Mouse (Mus musculus) urinary bladder, postnatal 36 days (tissue): ENCODE results near the gene Ftsj1.

Experiments
- DNase-seq, 2 experiments: peaks; one replicate each; pipeline ENCODE4 v3.0.0; 2022; ENCODE audit warnings: low spot score in 2 of 2, mixed read lengths in 1 of 2

The Ftsj1 gene

GRCm38 (mm10) chrX:8218114-8218513, 34.1 kb downstream of the Ftsj1 start:
- no peak for DNase-seq

GRCm38 (mm10) chrX:8217383-8217782, 34.8 kb downstream of the Ftsj1 start:
- no peak for DNase-seq

- DNase-seq = no peak
These were observed 40.6 kb downstream of the Ftsj1 start for GRCm38 (mm10) chrX:8211490-8212207.

- no peak for DNase-seq
These were observed 42.5 kb downstream of the Ftsj1 start for GRCm38 (mm10) chrX:8209720-8210119.

GRCm38 (mm10) chrX:8207224-8207623, 45.0 kb downstream of the Ftsj1 start:
- DNase-seq = no peak

GRCm38 (mm10) chrX:8206694-8207197, 45.5 kb downstream of the Ftsj1 start:
- no peak for DNase-seq

- DNase-seq = peak; percentile 66 to 84
These were observed 46.1 kb downstream of the Ftsj1 start, which contains the start of gene Porcn for GRCm38 (mm10) chrX:8206015-8206693. Gene Porcn, minus strand, starts transcription at chrX:8206525.

- DNase-seq = no peak
These were observed 46.7 kb downstream of the Ftsj1 start for GRCm38 (mm10) chrX:8205551-8205950.

GRCm38 (mm10) chrX:8205088-8205487, 47.1 kb downstream of the Ftsj1 start:
- DNase-seq = no peak

GRCm38 (mm10) chrX:8204076-8204475, 48.1 kb downstream of the Ftsj1 start:
- DNase-seq = no peak

GRCm38 (mm10) chrX:8203105-8203504, 49.1 kb downstream of the Ftsj1 start:
- DNase-seq = no peak

- no peak for DNase-seq
These were observed 58.8 kb downstream of the Ftsj1 start, which contains the start of gene Ebp for GRCm38 (mm10) chrX:8193419-8193723. Gene Ebp, minus strand, starts transcription at chrX:8193512.

GRCm38 (mm10) chrX:8192640-8193418, 59.4 kb downstream of the Ftsj1 start:
- peak; percentile 68 to 79 for DNase-seq

- no peak for DNase-seq
These were observed 60.0 kb downstream of the Ftsj1 start for GRCm38 (mm10) chrX:8192126-8192639.
